Mouse (Mus musculus) layer of hippocampus, adult 18-20 months (tissue): ENCODE measurements around the gene Cuedc2. TPM values are rescaled to one million over a fixed set of nuclear protein-coding genes. Genes with fewer than 3 reads are reported as not detected.
A peak's percentile ranks its signal among the peaks of the same experiment; 100 is the strongest.

Experiments
- DNase-seq, 2 experiments: peaks; one replicate each; pipeline ENCODE4 v3.0.0; 2022; ENCODE audit warnings: low spot score in 2 of 2
- total RNA-seq, 2 experiments: library from RNA; stranded (reverse); gene quantifications; 2 replicates each; pipeline ENCODE4 v1.2.3; 2021

Gene Cuedc2
- total RNA-seq, 2 experiments from 2014 or later = 179 to 182 TPM

DNA sequence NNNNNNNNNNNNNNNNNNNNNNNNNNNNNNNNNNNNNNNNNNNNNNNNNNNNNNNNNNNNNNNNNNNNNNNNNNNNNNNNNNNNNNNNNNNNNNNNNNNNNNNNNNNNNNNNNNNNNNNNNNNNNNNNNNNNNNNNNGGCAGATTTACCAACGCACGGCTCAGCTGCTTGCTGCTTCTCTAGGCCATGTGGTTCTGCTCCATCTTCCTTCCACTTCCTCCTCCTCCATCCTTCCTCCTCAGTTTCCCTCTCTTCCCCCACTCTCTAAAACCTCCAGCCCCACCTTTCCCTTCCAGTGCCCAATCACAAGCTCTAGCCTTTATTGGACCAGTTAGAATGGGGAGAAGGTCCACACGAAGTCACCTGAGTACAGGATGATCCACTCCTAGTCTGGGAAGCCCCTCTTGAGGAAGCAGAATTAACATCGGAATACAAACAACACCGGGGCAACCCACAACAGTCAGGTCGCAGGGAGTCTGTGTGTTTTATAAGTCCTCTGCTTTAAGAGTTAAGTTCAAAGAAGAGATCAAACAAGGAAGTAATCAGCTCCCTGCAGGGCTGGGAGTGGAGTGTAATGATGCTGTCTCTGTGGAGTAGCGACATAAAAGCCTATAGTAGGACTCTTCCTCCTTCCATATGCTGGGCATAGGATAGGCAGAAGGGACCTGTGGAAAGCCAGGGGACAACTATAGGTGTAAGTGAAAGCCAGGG, 6.4 kb upstream of the Cuedc2 start:
- DNase-seq = no peak

DNA sequence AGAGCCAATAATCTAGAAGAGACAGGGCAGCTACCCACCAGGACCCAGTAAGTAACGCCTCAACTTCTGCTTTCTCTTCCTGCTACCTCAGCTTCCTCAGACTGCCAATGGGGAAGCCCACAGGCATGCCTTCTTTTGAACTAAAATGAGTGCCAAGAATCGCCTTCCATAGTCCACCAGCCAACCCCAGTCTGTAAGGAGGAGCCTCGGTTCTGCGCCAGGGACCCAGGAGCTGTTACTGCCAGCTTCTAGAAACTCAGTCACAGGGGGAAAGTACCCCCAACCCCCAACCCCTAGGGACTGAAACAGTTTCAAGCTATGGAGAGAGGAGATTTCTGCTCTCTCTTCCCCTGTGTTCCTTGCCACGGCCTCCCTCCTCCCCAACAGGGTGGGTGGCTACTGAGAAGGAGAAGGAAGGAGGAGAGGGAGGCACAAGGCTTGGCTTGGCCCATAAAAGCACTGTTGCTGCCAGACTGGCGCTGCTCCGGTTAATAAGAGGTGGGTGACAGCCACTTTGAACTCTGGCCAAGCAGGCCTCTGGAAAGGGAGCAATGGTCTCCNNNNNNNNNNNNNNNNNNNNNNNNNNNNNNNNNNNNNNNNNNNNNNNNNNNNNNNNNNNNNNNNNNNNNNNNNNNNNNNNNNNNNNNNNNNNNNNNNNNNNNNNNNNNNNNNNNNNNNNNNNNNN, 927 bp upstream of the Cuedc2 start:
- DNase-seq = peak in 1 of 2 experiments; percentile 34

DNA sequence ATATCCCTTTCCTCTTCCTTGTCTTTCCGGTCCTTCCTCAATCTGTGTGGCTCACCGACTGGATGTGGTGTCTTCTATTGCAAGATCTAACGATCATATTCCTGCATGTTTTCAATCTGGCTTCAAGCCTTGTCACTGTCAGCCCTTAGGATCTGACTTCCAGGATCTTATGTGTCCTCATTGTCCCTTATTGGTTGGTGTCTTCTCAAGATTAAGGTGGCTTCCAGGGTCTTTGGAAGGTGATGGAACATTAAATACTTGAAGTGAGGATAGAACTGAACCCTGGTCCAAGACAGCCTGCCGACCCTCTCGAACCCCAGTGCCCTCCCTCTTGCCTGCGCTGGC, 412 bp upstream of the Cuedc2 start:
- DNase-seq = no peak

DNA sequence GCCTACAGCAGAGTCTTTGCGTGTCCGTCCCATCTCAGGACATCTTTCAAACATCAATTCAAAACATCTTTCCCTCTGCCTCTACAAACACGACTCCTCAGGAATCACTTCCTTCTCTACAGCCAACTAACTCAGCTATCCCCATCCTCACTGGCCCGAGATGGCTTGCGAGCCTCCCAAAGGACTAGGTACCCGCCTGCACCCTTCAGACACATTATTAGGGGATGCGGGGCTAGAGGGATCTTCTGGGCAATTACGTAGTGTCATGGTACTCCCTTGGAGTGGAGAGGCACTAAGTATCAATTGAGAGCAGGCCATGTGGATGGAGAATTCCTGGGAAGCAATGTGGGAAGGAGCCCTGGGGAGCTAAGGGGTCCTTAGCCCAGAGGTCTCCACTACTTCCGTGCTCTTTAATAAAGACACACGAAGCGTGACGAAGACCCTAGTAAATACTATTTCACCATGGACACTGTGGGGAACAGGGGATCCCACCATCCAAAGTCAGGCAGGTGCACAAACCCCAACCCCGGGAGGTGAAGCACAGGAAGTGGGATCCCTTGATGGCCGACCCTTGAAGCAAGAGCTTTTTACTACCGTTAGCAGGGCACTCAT, 677 bp downstream of the Cuedc2 start:
- DNase-seq = no peak

DNA sequence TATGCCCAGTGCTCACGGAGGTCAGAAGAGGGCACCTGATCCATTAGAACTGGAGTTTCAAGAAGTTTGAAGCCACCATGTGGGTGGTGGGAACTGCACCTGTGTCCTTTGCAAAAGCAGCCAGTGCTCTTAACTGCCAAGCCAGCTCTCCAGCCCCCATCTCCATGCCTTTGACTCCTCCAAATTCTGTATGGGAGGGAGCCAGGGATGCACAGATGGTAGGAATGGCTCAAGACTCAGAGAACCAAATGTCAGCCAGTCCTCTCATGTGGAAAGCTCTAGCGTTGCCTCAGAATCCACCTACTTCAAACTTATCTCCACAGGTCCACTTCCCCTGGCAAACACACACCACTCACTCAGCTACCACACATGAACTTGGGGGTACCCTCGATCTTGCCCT, 4.6 kb downstream of the Cuedc2 start:
- DNase-seq = peak in 1 of 2 experiments; percentile 34

DNA sequence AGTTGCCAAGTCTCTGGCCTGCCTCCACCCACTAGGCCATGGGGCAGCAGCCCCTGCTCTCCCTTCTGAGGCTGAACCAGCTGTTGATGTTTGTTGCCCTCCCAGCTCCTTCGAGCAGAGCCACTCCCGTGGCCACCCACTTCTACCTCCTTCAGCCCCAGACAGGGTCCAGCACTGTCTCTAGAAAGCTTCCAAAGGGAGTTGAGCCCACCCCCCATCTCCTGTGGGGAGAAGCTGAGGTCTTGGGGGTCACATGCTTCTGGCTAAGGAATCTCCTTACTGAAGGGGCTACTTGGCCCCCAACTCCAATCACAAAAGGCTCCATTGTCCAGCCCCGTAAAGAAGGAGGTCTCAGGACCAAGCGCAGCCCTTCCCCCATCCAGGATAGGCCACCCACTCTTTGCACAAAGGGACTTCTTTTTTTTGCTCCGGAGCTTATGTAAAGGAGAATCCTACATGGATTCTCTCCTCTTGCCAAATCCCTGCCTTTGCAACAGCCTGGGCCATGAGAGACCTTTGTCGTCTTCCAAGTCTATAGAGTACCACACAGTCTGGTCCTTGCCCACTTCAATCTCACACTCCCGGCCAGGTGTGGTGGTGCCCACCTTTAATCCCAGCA, 5.7 kb downstream of the Cuedc2 start:
- DNase-seq = no peak

DNA sequence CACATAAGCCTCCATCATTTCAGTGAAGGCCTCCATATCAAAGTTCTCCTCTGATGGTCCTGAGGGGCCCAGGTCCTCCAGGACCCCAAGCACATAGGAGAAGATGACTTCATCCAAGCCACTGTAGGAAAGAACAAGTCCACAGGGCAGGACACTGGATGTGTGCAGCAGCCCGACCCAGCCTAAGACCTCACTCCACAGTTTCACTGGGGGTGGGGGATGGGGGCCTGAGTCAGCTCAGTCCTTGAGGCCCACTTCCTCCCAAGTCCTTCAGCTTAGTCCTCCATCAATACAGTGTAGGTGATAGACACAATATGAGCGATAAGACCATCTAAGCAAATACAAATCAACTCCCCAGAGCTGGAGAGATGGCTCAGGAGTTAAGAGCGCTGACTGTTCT, 6.6 kb downstream of the Cuedc2 start:
- DNase-seq = no peak

DNA sequence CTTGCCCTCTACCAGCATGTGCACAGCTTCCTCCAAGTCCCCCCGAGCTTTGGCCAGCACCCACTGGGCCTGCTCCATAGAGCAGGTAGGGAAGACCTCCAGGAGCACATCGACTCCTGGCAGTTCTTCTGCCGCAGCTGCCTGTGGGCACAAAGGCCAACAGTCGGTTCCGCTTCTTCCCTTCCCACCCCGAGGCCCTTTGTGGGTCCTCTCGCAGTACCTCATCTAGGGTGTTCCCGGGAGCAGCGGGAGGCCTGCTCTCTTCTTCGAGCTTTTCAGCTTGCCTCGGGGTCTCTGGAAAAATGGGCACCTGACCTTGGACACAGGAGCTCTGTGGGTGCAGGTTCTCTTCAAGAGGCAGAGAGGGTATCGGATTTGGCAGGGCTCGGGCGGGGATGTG, 7.2 kb downstream of the Cuedc2 start:
- peak in 1 of 2 experiments; percentile 3 for DNase-seq

DNA sequence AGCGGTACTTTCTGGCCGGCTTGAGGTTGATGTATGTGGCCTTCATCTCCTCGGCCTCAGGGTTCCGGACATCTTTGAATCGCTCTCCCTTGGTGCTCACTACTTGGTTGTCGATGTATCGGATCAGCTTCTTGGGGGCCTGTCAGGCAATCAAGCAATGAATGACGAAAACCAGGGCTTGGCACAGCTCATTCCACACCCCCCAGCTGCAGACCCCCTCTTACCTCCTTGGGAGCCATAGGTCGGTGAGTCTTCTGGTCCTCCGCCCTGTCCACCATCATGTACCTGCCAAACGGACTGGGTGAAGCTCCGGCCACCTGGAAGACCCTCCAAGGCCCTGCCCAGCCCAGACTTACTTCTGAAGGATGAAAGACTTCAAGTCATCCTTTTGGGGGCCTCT, 7.8 kb downstream of the Cuedc2 start:
- DNase-seq = no peak

DNA sequence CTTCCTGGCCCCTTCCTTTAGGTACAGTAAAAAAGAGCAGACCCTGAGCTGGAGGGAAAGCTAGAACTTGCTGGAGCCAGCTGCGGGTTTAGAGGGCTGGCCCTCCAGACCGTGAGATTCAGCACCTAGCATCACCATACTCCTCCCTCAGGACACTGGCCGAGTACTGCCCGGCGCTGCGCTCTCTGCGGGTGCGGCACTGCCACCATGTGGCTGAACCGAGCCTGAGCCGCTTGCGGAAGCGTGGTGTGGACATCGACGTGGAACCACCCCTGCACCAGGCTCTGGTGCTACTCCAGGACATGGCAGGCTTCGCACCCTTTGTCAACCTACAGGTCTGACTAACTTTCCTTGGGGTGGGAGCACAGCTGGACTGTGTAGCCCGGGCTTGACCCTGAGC, 8.6 kb downstream of the Cuedc2 start:
- peak in 1 of 2 experiments; percentile 80 for DNase-seq

DNA sequence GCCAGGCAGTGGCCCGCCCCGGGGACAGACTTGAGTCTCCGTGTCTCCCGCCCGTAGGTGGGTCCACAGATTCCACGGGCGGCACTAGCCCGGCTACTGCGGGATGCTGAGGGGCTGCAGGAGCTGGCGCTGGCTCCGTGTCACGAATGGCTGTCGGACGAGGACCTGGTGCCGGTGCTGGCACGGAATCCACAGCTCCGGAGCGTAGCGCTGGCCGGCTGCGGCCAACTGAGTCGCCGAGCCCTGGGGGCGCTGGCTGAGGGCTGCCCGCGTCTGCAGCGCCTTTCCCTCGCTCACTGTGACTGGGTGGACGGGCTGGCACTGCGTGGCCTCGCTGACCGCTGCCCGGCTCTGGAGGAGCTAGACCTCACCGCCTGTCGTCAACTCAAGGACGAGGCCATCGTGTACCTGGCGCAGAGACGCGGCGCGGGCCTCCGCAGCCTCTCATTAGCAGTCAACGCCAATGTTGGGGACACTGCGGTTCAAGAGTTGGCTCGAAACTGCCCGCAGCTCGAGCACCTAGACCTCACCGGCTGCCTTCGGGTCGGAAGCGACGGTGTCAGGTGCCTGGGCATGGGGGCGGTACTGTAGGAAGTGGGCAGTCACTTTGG, 9.4 kb downstream of the Cuedc2 start:
- DNase-seq = peak in 1 of 2 experiments; percentile 30

DNA sequence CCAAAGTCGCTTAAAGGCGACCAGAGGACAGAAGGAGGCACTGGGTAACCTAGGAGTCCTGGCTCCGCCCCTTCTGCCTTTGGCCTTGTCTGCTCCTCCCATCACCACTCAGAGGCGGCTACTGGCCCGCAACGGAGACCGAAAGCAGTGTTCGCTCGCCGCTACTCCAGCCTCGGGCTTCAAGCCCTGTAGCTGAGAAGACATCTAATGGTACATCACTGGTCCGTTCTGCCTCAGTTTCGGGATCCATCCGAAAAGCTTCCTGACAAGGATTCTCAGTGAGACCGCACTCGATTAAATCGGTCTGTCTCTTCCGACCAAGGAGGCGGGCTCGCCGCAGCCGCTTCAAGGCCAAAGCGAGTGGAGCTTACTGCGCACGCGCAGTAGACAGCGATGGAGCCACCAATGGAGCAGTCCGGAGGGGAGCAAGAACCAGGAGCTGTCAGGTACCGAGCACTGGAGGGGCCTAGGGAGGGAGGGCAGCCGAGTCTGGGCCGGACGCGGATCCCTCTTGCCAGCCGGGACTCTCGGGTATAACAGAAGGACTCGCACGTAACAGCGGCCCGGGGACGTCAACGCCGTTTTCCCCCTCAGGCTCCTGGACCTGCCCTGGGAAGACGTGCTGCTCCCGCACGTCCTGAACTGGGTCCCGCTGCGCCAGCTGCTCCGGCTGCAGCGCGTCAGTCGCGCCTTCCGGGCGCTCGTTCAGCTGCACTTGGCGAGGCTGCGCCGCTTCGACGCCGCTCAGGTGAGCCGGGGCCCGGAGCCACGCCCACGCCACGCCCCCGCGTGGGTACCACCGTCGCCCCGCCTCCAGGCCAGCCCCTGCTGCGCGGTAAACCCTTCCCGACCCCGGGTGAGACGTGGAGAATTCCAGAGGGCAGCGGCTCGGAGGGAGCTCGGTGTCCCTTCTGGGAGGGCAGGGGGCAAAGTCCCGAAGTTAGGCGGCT, 10.1 kb downstream of the Cuedc2 start, which contains the start of gene Fbxl15:
Gene Fbxl15, plus strand, starts transcription at position 104 of the 950 bp plus-strand sequence.
- DNase-seq = peak; percentile 94 to 97

DNA sequence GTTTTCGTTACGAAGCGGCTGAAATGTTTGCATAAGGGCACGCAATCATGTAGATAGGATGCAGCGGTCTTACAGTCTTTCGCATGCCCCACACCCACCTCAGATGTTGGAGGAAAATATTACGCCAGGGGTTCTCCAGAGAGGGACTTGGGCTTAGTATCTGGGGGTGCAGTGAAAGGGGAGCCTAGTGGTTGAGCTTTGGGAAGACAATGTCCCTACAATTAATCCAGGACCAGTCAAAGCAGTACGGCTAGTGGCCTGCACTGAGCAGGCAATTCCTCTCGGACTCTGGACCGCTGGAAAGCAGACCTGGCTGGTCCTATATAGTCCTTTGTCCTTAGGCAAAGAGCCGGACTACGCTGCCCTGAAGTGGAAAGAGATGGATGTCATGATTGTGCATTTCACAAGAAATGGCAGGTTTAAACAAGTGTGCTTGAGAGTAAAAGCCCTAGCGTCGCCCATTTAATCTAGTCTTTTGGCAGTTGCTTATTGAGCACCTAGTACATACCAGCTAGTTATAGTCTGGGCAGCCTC, 10.9 kb downstream of the Cuedc2 start:
- DNase-seq = no peak

DNA sequence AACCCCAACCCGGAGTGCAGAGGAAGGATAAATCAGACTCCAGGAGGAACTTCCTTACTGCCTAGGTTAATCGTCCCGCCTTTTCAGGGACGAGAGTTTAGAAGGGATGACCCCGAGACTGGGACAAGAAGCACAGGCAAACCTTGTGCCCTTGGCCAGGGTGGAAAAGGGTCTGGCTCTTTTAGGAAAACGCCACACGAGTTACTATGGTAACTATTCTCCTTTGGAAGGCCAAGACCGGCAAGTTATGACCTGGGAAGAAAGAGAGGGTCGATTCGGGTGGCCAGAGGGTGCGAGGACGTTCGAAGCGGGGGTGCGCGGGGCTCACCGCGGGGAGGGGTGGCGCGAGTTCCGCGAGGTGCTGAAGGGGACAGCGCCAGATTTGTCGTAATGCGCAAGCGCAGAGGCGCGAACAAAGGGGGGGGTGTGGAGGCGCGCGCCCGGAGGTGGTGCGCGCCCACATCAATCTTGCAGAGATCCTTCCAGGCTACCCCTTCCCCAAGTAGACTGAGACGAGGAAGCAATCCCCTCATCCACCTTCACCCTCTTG, 11.7 kb downstream of the Cuedc2 start, which contains the start of gene Psd:
Gene Psd, minus strand, starts transcription at position 401 of the 550 bp plus-strand sequence.
- peak in 1 of 2 experiments; percentile 80 for DNase-seq

DNA sequence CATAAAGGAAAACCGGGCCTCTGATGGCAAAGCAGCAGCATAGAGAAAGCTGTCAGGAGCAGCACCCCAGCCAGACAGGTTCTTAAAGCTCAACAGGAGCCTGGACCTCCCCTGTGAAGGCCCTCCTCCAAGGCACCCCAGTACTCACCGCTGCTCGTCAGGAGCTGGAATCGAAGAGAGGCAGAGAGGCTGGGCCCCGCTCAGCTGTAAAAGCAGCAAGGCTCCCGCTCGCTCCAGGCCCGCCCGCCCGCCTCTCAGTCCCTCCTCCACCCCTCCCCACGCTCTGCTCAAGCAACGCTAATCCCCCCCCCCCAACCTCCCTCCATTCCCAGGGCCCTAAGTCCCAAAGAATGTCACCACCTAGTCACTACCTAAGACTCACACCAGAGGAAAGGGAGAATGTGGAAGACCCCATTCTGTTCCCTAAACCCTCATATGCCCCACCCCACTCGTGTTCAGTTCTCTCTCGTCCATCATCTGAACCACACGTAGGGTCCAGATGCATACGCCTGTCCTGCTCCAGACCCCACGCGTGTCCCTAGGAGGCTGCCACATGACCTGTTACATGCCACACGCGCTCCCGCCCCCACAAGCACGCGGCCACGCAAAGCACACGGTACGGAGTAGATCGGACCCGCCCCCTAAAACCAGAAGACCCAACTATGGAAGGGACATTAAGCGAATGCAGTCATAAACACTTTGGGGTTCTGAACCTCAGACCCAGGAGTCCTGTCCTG, 12.3 kb downstream of the Cuedc2 start:
- DNase-seq = no peak

DNA sequence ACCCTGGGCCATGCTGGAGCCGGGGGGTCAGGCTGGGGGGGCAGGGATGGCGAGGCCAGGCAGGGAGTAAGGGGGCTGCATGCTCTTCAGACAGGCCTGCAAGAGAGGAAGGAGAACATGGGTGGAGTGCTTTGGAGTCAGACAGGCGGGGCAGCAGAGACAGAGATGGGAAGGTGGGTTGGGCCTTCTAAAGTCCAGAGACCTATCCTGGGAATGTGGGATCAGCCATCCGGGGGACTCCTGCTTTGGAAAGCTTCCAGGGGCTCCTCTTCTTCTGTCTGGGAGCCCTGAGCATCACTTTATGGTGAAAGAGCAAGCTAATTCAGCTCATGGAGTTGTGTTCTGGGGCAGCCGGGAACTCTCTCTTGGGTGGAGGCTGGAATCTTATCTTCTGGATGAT, 13.6 kb downstream of the Cuedc2 start:
- no peak for DNase-seq

DNA sequence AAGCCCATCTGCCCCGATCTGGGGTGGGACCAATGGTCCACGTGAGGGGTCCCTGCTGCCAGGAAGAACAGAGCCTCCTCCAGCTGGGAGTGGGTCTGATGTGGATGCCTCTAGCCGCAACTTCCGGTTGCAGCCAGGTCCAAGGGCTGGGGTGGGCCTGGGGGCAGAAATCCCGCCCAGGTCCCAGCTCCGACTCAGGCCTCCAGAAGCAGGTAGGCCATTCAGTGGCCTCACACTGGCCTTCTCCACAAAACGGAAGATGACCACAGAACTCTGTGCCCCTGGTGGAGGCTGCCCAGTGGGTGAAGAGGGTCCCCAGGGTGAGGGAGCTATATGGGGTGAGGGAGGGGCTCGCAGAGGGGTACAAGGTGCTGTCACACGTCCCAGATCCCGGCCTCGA, 14.1 kb downstream of the Cuedc2 start:
- DNase-seq = no peak

DNA sequence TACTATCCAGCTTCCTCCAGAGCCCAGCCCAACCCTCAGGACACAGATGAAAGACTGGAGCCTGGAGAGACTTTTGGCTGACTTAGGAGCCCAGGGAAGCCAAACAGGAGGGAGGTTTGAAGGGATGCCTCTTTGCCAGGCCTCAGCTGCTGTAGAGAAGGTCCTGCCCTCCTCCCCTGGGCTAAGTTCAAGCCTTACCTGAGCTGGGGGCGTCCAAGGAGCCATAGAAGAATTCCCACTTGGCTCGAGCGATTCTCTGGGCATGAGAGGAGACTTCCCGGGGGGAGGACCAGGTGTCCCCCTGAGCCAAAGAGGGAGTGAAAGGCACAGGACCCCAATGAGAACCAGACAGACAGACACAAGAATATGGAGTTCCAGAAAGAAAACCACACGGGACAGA, 14.8 kb downstream of the Cuedc2 start:
- no peak for DNase-seq

DNA sequence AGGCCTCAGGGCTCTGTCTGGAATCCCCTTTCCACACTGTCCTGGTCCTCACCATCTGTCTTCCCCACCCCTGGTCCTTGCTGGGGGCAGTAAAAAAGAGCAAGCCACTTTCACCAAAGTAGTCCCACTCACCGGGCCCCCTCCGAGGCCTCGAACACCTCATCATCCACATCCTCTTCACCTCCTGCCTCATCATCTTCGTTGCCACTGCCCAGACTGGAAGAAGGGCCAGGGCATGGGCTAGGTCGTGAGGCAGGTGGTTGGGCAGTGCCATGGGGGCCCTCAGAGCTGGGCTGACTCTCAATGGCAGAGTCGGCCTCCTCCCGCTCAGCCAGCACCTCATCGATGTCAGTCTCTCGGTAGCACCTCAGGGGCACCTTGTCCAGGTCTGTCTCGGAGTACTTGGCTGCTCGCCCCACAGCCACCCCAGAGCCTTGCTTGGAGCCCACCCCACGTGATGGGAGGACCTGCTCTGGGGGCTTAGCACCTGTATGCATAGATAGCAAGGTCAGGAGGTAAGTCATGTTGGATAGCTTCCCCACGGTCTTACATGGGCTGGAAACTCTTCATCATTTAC, 15.4 kb downstream of the Cuedc2 start:
- DNase-seq = no peak
